Mouse (Mus musculus) T-helper 1 cell (primary cell): ENCODE measurements around the gene Gm13287.
"Not testable (repeated sequence)": the region's sequence is repeated elsewhere in the genome, so short reads cannot be mapped to it uniquely, and the experiment has no call there.

Experiments used
- in situ Hi-C: fragments of 300-600 bp; cut with MboI, MseI; formaldehyde crosslinking; loops from one replicate; pipeline ENCODE4 v1.15.1; 2025; ENCODE audit warnings: high pct_unique_total_duplicates

The Gm13287 gene

GRCm38 (mm10) chr4:88802954-88803353 is at the start of gene Gm13287:
Gene Gm13287, plus strand, starts transcription at chr4:88803254.
- in situ Hi-C loops, result not testable (repeated sequence)

GRCm38 (mm10) chr4:88754818-88755340 is 48.2 kb upstream of the Gm13287 start, which contains the start of gene Gm13271:
Gene Gm13271, plus strand, starts transcription at chr4:88754868.
- in situ Hi-C loops, result loop anchor here (5.0 to 10.0 kb wide), 2 partner anchors 32 to 1390 kb away; partner anchors contain the start of genes Gm13276 and Gm13277

- in situ Hi-C loops, result loop anchor here (10.0 kb wide), 1 partner anchor 1392 kb away; no protein-coding TSS in a partner anchor
These were observed 46.2 kb upstream of the Gm13287 start for GRCm38 (mm10) chr4:88756581-88757513.

GRCm38 (mm10) chr4:88757628-88758031 is 45.4 kb upstream of the Gm13287 start:
- in situ Hi-C loops, result loop anchor here (10.0 kb wide), 1 partner anchor 1393 kb away; no protein-coding TSS in a partner anchor

- in situ Hi-C loops, result loop anchor here (10.0 kb wide), 1 partner anchor 1394 kb away; no protein-coding TSS in a partner anchor
These were observed 44.3 kb upstream of the Gm13287 start for GRCm38 (mm10) chr4:88758751-88759150.

- in situ Hi-C loops, result loop anchor here (10.0 kb wide), 1 partner anchor 1395 kb away; no protein-coding TSS in a partner anchor
These were observed 43.3 kb upstream of the Gm13287 start, which contains the start of gene Gm13283 for GRCm38 (mm10) chr4:88759610-88760268. Gene Gm13283, plus strand, starts transcription at chr4:88760119.

GRCm38 (mm10) chr4:88760431-88760830 is 42.6 kb upstream of the Gm13287 start:
- in situ Hi-C loops, result not testable (repeated sequence)

- in situ Hi-C loops, result not testable (repeated sequence)
These were observed 41.3 kb upstream of the Gm13287 start for GRCm38 (mm10) chr4:88761776-88762175.

GRCm38 (mm10) chr4:88762341-88762740 is 40.7 kb upstream of the Gm13287 start:
- in situ Hi-C loops, result not testable (repeated sequence)

- in situ Hi-C loops, result not testable (repeated sequence)
These were observed 39.6 kb upstream of the Gm13287 start for GRCm38 (mm10) chr4:88763384-88764018.

- in situ Hi-C loops, result loop anchor here (5.0 kb wide), 1 partner anchor 34 kb away; the partner anchor contains the start of gene Gm13288
These were observed 29.5 kb upstream of the Gm13287 start, which contains the start of gene Gm13290 for GRCm38 (mm10) chr4:88773534-88773933. Gene Gm13290, plus strand, starts transcription at chr4:88773834.

- in situ Hi-C loops, result loop anchor here (25.0 kb wide), 1 partner anchor 764 kb away; no protein-coding TSS in a partner anchor
These were observed 26.4 kb upstream of the Gm13287 start, which contains the start of gene Gm13289 for GRCm38 (mm10) chr4:88776622-88777021. Gene Gm13289, plus strand, starts transcription at chr4:88776922.

GRCm38 (mm10) chr4:88779550-88779949 is 23.5 kb upstream of the Gm13287 start, which contains the start of gene Gm13272:
Gene Gm13272, plus strand, starts transcription at chr4:88779850.
- in situ Hi-C loops, result loop anchor here (25.0 kb wide), 1 partner anchor 767 kb away; no protein-coding TSS in a partner anchor

GRCm38 (mm10) chr4:88780320-88780719 is 22.7 kb upstream of the Gm13287 start:
- in situ Hi-C loops, result loop anchor here (25.0 kb wide), 1 partner anchor 768 kb away; no protein-coding TSS in a partner anchor

GRCm38 (mm10) chr4:88781831-88782230 is 21.2 kb upstream of the Gm13287 start, which contains the start of gene Ifnz:
Gene Ifnz, plus strand, starts transcription at chr4:88782131.
- in situ Hi-C loops, result loop anchor here (25.0 kb wide), 1 partner anchor 770 kb away; no protein-coding TSS in a partner anchor

GRCm38 (mm10) chr4:88782335-88782734 is 20.7 kb upstream of the Gm13287 start:
- in situ Hi-C loops, result loop anchor here (25.0 kb wide), 1 partner anchor 770 kb away; no protein-coding TSS in a partner anchor

- in situ Hi-C loops, result loop anchor here (5.0 to 25.0 kb wide), 2 partner anchors 33 to 773 kb away; partner anchors contain the start of gene Gm13271
These were observed 17.6 kb upstream of the Gm13287 start, which contains the start of gene Gm13276 for GRCm38 (mm10) chr4:88785409-88785808. Gene Gm13276, plus strand, starts transcription at chr4:88785709.

GRCm38 (mm10) chr4:88788402-88788801 is 14.7 kb upstream of the Gm13287 start, which contains the start of gene Gm13277:
Gene Gm13277, plus strand, starts transcription at chr4:88788632.
- in situ Hi-C loops, result loop anchor here (5.0 to 25.0 kb wide), 2 partner anchors 36 to 776 kb away; partner anchors contain the start of gene Gm13271

GRCm38 (mm10) chr4:88791250-88791649 is 11.8 kb upstream of the Gm13287 start, which contains the start of gene Gm13278:
Gene Gm13278, plus strand, starts transcription at chr4:88791550.
- in situ Hi-C loops, result loop anchor here (25.0 kb wide), 1 partner anchor 779 kb away; no protein-coding TSS in a partner anchor
